Mouse (Mus musculus): ENCODE measurements at regions not wholly inside any gene's neighbourhood (a gene's known extent, or its start where the extent isn't known, plus 50 kb on each side); places are given as distances from the start of the nearest gene placed in this dataset.

- ATAC-seq (ENCODE audit: insufficient number of reproducible peaks, low FRiP score, low TSS enrichment, low read depth) = no peak
Observed at GRCm38 (mm10) chr5:127016467-127017060, 225.0 kb upstream of the Tmem132c start.

GRCm38 (mm10) chr5:127017971-127018370 is 223.6 kb upstream of the Tmem132c start:
- H3K27me3 ChIP-seq (ENCODE audit: control insufficient read depth, insufficient read depth, low read length) = no peaks in the 10 kb centered on the region
- H3K4me1 ChIP-seq (ENCODE audit: control insufficient read depth, insufficient read depth, low read length) = no peaks in the 10 kb centered on the region
- DNase-seq (ENCODE audit: low spot score) (no peak), ATAC-seq (ENCODE audit: insufficient number of reproducible peaks, low FRiP score, low TSS enrichment, low read depth) (no peak)
- H3K4me3 ChIP-seq (ENCODE audit: low read depth, low read length) = no peak overlapping the region
- no peak overlapping the region for H3K9ac ChIP-seq (ENCODE audit: low read length)
- no peaks in the 10 kb centered on the region for H3K36me3 ChIP-seq (ENCODE audit: control insufficient read depth, insufficient read depth, low read length)
- H3K4me2 ChIP-seq (ENCODE audit: low read depth, severe bottlenecking) = no peak overlapping the region
- no peak overlapping the region for H3K27ac ChIP-seq (replicated peaks; ENCODE audit: low read depth, low read length)
- 90% methylated on average over 4 of the region's 4 CpGs for WGBS
- H3K9me3 ChIP-seq (ENCODE audit: control insufficient read depth, low read length) = no peaks in the 10 kb centered on the region

More at GRCm38 (mm10) chr5:127016467-127017060, 225.0 kb upstream of the Tmem132c start:
- Histone ChIP-seq H3K4me3 (ENCODE audit: low read depth, low read length) (no peak overlapping the region), H3K27ac (replicated peaks; ENCODE audit: low read depth, low read length) (no peak overlapping the region), H3K4me2 (ENCODE audit: low read depth, severe bottlenecking) (no peak overlapping the region), H3K36me3 (ENCODE audit: control insufficient read depth, insufficient read depth, low read length) (no peaks in the 10 kb centered on the region), H3K9ac (ENCODE audit: low read length) (no peak overlapping the region), H3K9me3 (ENCODE audit: control insufficient read depth, low read length) (no peaks in the 10 kb centered on the region), H3K27me3 (ENCODE audit: control insufficient read depth, insufficient read depth, low read length) (no peaks in the 10 kb centered on the region), H3K4me1 (ENCODE audit: control insufficient read depth, insufficient read depth, low read length) (no peaks in the 10 kb centered on the region)
- 62% methylated on average over 4 of the region's 4 CpGs for WGBS
- no peak for DNase-seq (ENCODE audit: low spot score)

GRCm38 (mm10) chr5:127036472-127036871 is 205.1 kb upstream of the Tmem132c start:
- Histone ChIP-seq H3K4me1 (ENCODE audit: control insufficient read depth, insufficient read depth, low read length) (no peaks in the 10 kb centered on the region), H3K9me3 (ENCODE audit: control insufficient read depth, low read length) (no peaks in the 10 kb centered on the region), H3K27ac (replicated peaks; ENCODE audit: low read depth, low read length) (no peak overlapping the region), H3K9ac (ENCODE audit: low read length) (no peak overlapping the region), H3K4me3 (ENCODE audit: low read depth, low read length) (no peak overlapping the region), H3K27me3 (ENCODE audit: control insufficient read depth, insufficient read depth, low read length) (no peaks in the 10 kb centered on the region), H3K36me3 (ENCODE audit: control insufficient read depth, insufficient read depth, low read length) (no peaks in the 10 kb centered on the region), H3K4me2 (ENCODE audit: low read depth, severe bottlenecking) (no peak overlapping the region)
- whole genome bisulfite sequencing = 30% methylated on average over 5 of the region's 5 CpGs
- ATAC-seq (ENCODE audit: insufficient number of reproducible peaks, low FRiP score, low TSS enrichment, low read depth) (no peak), DNase-seq (ENCODE audit: low spot score) (no peak)

GRCm38 (mm10) chr5:127057770-127058169 is 183.8 kb upstream of the Tmem132c start:
- DNase-seq (ENCODE audit: low spot score) = no peak
- Histone ChIP-seq H3K36me3 (ENCODE audit: control insufficient read depth, insufficient read depth, low read length) (no peaks in the 10 kb centered on the region), H3K4me2 (ENCODE audit: low read depth, severe bottlenecking) (no peak overlapping the region), H3K9ac (ENCODE audit: low read length) (no peak overlapping the region), H3K27me3 (ENCODE audit: control insufficient read depth, insufficient read depth, low read length) (no peaks in the 10 kb centered on the region), H3K4me1 (ENCODE audit: control insufficient read depth, insufficient read depth, low read length) (no peaks in the 10 kb centered on the region), H3K27ac (replicated peaks; ENCODE audit: low read depth, low read length) (no peak overlapping the region), H3K9me3 (ENCODE audit: control insufficient read depth, low read length) (no peaks in the 10 kb centered on the region), H3K4me3 (ENCODE audit: low read depth, low read length) (no peak overlapping the region)
- no peak for ATAC-seq (ENCODE audit: insufficient number of reproducible peaks, low FRiP score, low TSS enrichment, low read depth)
- WGBS = 75% methylated on average over 4 of the region's 4 CpGs

GRCm38 (mm10) chr5:127074327-127074726 is 167.3 kb upstream of the Tmem132c start:
- Histone ChIP-seq H3K36me3 (ENCODE audit: control insufficient read depth, insufficient read depth, low read length) (no peaks in the 10 kb centered on the region), H3K4me2 (ENCODE audit: low read depth, severe bottlenecking) (no peak overlapping the region), H3K4me3 (ENCODE audit: low read depth, low read length) (no peak overlapping the region), H3K27me3 (ENCODE audit: control insufficient read depth, insufficient read depth, low read length) (no peaks in the 10 kb centered on the region), H3K9me3 (ENCODE audit: control insufficient read depth, low read length) (no peaks in the 10 kb centered on the region), H3K27ac (replicated peaks; ENCODE audit: low read depth, low read length) (no peak overlapping the region), H3K4me1 (ENCODE audit: control insufficient read depth, insufficient read depth, low read length) (no peaks in the 10 kb centered on the region), H3K9ac (ENCODE audit: low read length) (no peak overlapping the region)
- ATAC-seq (ENCODE audit: insufficient number of reproducible peaks, low FRiP score, low TSS enrichment, low read depth) (no peak), DNase-seq (ENCODE audit: low spot score) (no peak)
- 70% methylated on average over 4 of the region's 4 CpGs for WGBS

Data from limb, embryonic 11.5 days (tissue).